Mouse (Mus musculus): Measurements from ENCODE around the gene Ppp1r8.

Ppp1r8 gene

GRCm38 (mm10) chr4:132778562-132779201 is 64.3 kb downstream of the Ppp1r8 start:
- DNase-seq (ENCODE audit: low read depth, low spot score) = no peak

All from retina, adult 2 months (tissue).